Mouse (Mus musculus) spleen, adult 18-20 months (tissue): ENCODE results near the gene Filip1l.
A peak's percentile ranks its signal among the peaks of the same experiment; 100 is the strongest.

ENCODE experiments used
- DNase-seq, 2 experiments: peaks; one replicate each; pipeline ENCODE4 v3.0.0; 2022; ENCODE audit warnings: mixed read lengths in 2 of 2

Gene Filip1l

GRCm38 (mm10) chr16:57577519-57577918, 224.6 kb downstream of the Filip1l start:
- DNase-seq: no peak

- no peak for DNase-seq
These were observed 227.1 kb downstream of the Filip1l start for GRCm38 (mm10) chr16:57580041-57580440.

GRCm38 (mm10) chr16:57582008-57582407, 229.1 kb downstream of the Filip1l start:
- no peak for DNase-seq

- DNase-seq: no peak
These were observed 232.3 kb downstream of the Filip1l start for GRCm38 (mm10) chr16:57585201-57585600.

GRCm38 (mm10) chr16:57593422-57594157, 240.7 kb downstream of the Filip1l start:
- no peak for DNase-seq

GRCm38 (mm10) chr16:57597295-57597957, 244.5 kb downstream of the Filip1l start:
- no peak for DNase-seq

- no peak for DNase-seq
These were observed 248.1 kb downstream of the Filip1l start for GRCm38 (mm10) chr16:57601031-57601430.

- DNase-seq: peak; percentile 69 to 82
These were observed 253.7 kb downstream of the Filip1l start, which contains the start of gene Cmss1 for GRCm38 (mm10) chr16:57606444-57607227. Gene Cmss1, minus strand, starts transcription at chr16:57606864.

- peak in 1 of 2 experiments; percentile 18 for DNase-seq
These were observed 258.9 kb downstream of the Filip1l start for GRCm38 (mm10) chr16:57611768-57612167.
